Mouse (Mus musculus) liver, embryonic 11.5 days (tissue): ENCODE data around the gene Kif18a. TPM values are rescaled to one million over a fixed set of nuclear protein-coding genes. Genes with fewer than 3 reads are reported as not detected.

ENCODE experiments used
- ATAC-seq: fragments of 200-750 bp; cut with Nextera tagmentation; replicated peaks from 2 replicates; pipeline ENCODE4 v1.8.0; 2017; ENCODE audit warnings: moderate number of reproducible peaks, mild to moderate bottlenecking, moderate TSS enrichment, moderate library complexity; ENCODE audit not compliant: low FRiP score
- DNase-seq: peaks from one replicate; pipeline ENCODE4 v3.0.0-alpha.2; 2017; ENCODE audit warnings: low spot score
- H3K27ac ChIP-seq: fragments of 300-500 bp; sonication (generic); 2 replicates; pipeline ENCODE4 v1.5.1; 2014; ENCODE audit warnings: mild to moderate bottlenecking, low read depth, low read length, control low read depth
- H3K27me3 ChIP-seq: fragments of 300-500 bp; sonication (generic); replicated peaks from 2 replicates; pipeline ENCODE4 v1.6.1; 2014; ENCODE audit warnings: low read length, mixed read lengths; ENCODE audit not compliant: control insufficient read depth, insufficient read depth
- H3K36me3 ChIP-seq: fragments of 300-500 bp; sonication (generic); 2 replicates; pipeline ENCODE4 v1.6.1; 2014; ENCODE audit warnings: mild to moderate bottlenecking, low read length, moderate library complexity, mixed read lengths; ENCODE audit not compliant: control insufficient read depth, insufficient read depth
- H3K4me1 ChIP-seq: fragments of 300-500 bp; sonication (generic); replicated peaks from 2 replicates; pipeline ENCODE4 v1.6.1; 2014; ENCODE audit warnings: low read length, mixed read lengths; ENCODE audit not compliant: control insufficient read depth, insufficient read depth
- H3K4me2 ChIP-seq: fragments of 300-500 bp; sonication (generic); 2 replicates; pipeline ENCODE4 v1.6.1; 2014; ENCODE audit warnings: mild to moderate bottlenecking, control low read depth, moderate library complexity
- H3K4me3 ChIP-seq: fragments of 300-500 bp; sonication (generic); 2 replicates; pipeline ENCODE4 v1.5.1; 2014; ENCODE audit warnings: low read depth, low read length, control low read depth
- H3K9ac ChIP-seq: fragments of 300-500 bp; sonication (generic); 2 replicates; pipeline ENCODE4 v1.6.1; 2014; ENCODE audit warnings: low read depth, low read length, control low read depth
- H3K9me3 ChIP-seq: fragments of 300-500 bp; sonication (generic); 2 replicates; pipeline ENCODE4 v1.6.1; 2016; ENCODE audit warnings: low read length, inconsistent platforms, mixed read lengths; ENCODE audit not compliant: control insufficient read depth
- WGBS: fragments of 180-500 bp; shearing (Covaris S2); extraction: QIAGEN DNeasy Blood & Tissue Kit; methylation state at CpG from one replicate; pipeline ENCODE4 v1.1.7; 2014; 5-methylcytosine and 5-hydroxymethylcytosine counted together
- polyA plus RNA-seq: library from polyadenylated mRNA; unstranded; fragments of >200 nt; fragmentation: Nextera tagmentation; extraction: Ambion mirVana; gene quantifications from 2 replicates; pipeline ENCODE4 v1.2.1, GENCODE M21; 2014

Kif18a gene
- polyA plus RNA-seq, 1 experiment from 2014 or later = 26.4 TPM

DNA sequence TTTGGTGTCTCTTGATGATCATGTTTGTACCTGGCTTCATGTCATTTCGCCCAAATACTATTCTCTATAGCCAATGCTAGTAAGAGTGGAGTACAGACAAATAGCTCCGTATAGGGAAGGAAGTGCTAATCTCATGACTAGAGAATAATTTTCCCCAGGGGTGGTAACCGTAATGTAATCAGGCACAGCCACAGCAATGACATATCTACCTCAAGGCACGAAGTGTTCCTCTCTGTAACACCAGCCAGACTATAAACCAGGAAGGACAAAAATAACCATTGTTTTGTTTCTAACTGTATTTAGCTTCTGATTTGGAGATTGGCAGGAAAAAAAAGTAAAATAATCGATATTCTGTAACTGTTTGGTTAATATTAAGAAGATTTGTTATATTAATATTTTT lies 108.2 kb downstream of the Kif18a start:
- Histone ChIP-seq H3K4me2 (no peak overlapping the region), H3K4me1 (no peaks in the 10 kb centered on the region), H3K27me3 (no peaks in the 10 kb centered on the region), H3K27ac (no peak overlapping the region), H3K9ac (no peak overlapping the region), H3K4me3 (no peak overlapping the region), H3K9me3 (no peaks in the 10 kb centered on the region), H3K36me3 (no peaks in the 10 kb centered on the region)
- no peak for ATAC-seq
- WGBS = 52% methylated on average over 5 of the region's 5 CpGs
- DNase-seq = no peak

DNA sequence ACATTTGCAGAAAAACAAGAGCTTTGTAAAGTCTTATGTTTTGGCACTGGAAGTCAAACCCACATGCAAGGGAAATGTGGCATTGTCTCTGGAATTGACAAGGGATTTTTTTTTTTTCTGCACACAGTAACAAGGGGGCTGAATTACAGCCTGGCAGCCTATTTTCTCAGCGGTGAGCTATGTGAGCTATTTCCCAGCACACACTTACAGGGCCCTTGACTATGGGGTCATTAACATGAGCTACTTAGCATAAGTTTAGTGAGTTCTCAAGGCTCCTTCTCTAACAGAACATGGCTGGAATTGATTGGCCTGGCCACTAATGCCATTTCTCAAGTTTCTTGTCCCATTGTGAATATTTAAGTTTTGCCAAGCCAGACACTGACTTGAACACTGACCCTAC lies 109.4 kb downstream of the Kif18a start:
- no peak for ATAC-seq
- H3K27ac ChIP-seq = no peak overlapping the region
- no peaks in the 10 kb centered on the region for H3K27me3 ChIP-seq
- H3K4me3 ChIP-seq = no peak overlapping the region
- no peak overlapping the region for H3K4me2 ChIP-seq
- H3K36me3 ChIP-seq = no peaks in the 10 kb centered on the region
- no peaks in the 10 kb centered on the region for H3K9me3 ChIP-seq
- H3K4me1 ChIP-seq = no peaks in the 10 kb centered on the region
- no peak overlapping the region for H3K9ac ChIP-seq
- no peak for DNase-seq
- WGBS = 61% methylated on average over 1 of the region's 1 CpGs

Other genes starting within 250 kb of the Kif18a start
- gene Mettl15, start within 50 bp of the Kif18a start, polyA plus RNA-seq = 12.4 and 13.1 TPM in 2 replicates